Mouse (Mus musculus): Measurements from ENCODE around the gene Grid1. TPM values are rescaled to one million over a fixed set of nuclear protein-coding genes. Genes with fewer than 3 reads are reported as not detected.

Gene Grid1
- total and polyA plus RNA-seq, 2 experiments, result 0.46 to 0.55 TPM

- 90% methylated on average over 5 of the region's 5 CpGs for WGBS
- no peak overlapping the region for H3K4me3 ChIP-seq (ENCODE audit: insufficient read depth, low read depth, low read length)
- no peaks in the 10 kb centered on the region for H3K36me3 ChIP-seq (ENCODE audit: control insufficient read depth, insufficient read depth, low read length)
- TF ChIP-seq CTCF (IDR thresholded peaks at IDR 0.05; ENCODE audit: low read depth, low read length) (no peak), POLR2A (IDR thresholded peaks at IDR 0.05; ENCODE audit: extremely low read depth, insufficient read depth, low read length) (no peak)
- no peak overlapping the region for H3K27ac ChIP-seq (replicated peaks; ENCODE audit: insufficient read depth, low read depth, low read length)
- no peak for DNase-seq (ENCODE audit: extremely low read depth, low read depth, low spot score)
- H3K27me3 ChIP-seq (ENCODE audit: control insufficient read depth, insufficient read depth, low read length), result no peaks in the 10 kb centered on the region
- H3K9ac ChIP-seq (ENCODE audit: low read depth, low read length), result no peak overlapping the region
- no peaks in the 10 kb centered on the region for H3K79me2 ChIP-seq (ENCODE audit: control insufficient read depth, insufficient read depth, low read length)
- no peaks in the 10 kb centered on the region for H3K4me1 ChIP-seq (ENCODE audit: control insufficient read depth, insufficient read depth, low read length)
Observed at GRCm38 (mm10) chr14:35103639-35104210, 283.8 kb downstream of the Grid1 start.

- Histone ChIP-seq H3K36me3 (ENCODE audit: control insufficient read depth, insufficient read depth, low read length) (no peaks in the 10 kb centered on the region), H3K4me3 (ENCODE audit: insufficient read depth, low read depth, low read length) (no peak overlapping the region), H3K79me2 (ENCODE audit: control insufficient read depth, insufficient read depth, low read length) (no peaks in the 10 kb centered on the region), H3K9ac (ENCODE audit: low read depth, low read length) (no peak overlapping the region), H3K27me3 (ENCODE audit: control insufficient read depth, insufficient read depth, low read length) (no peaks in the 10 kb centered on the region), H3K27ac (replicated peaks; ENCODE audit: insufficient read depth, low read depth, low read length) (no peak overlapping the region), H3K4me1 (ENCODE audit: control insufficient read depth, insufficient read depth, low read length) (no peaks in the 10 kb centered on the region)
- TF ChIP-seq CTCF (IDR thresholded peaks at IDR 0.05; ENCODE audit: low read depth, low read length) (no peak), POLR2A (IDR thresholded peaks at IDR 0.05; ENCODE audit: extremely low read depth, insufficient read depth, low read length) (no peak)
- 62% methylated on average over 3 of the region's 3 CpGs for WGBS
- DNase-seq (ENCODE audit: extremely low read depth, low read depth, low spot score), result peak; percentile 63
Observed at GRCm38 (mm10) chr14:35107596-35107995, 287.7 kb downstream of the Grid1 start.

GRCm38 (mm10) chr14:35110928-35111327 is 291.0 kb downstream of the Grid1 start:
- 98% methylated on average over 1 of the region's 1 CpGs for WGBS
- no peaks in the 10 kb centered on the region for H3K79me2 ChIP-seq (ENCODE audit: control insufficient read depth, insufficient read depth, low read length)
- no peaks in the 10 kb centered on the region for H3K27me3 ChIP-seq (ENCODE audit: control insufficient read depth, insufficient read depth, low read length)
- H3K27ac ChIP-seq (replicated peaks; ENCODE audit: insufficient read depth, low read depth, low read length), result no peak overlapping the region
- H3K4me3 ChIP-seq (ENCODE audit: insufficient read depth, low read depth, low read length), result no peak overlapping the region
- H3K36me3 ChIP-seq (ENCODE audit: control insufficient read depth, insufficient read depth, low read length), result no peaks in the 10 kb centered on the region
- no peak overlapping the region for H3K9ac ChIP-seq (ENCODE audit: low read depth, low read length)
- no peaks in the 10 kb centered on the region for H3K4me1 ChIP-seq (ENCODE audit: control insufficient read depth, insufficient read depth, low read length)
- TF ChIP-seq POLR2A (IDR thresholded peaks at IDR 0.05; ENCODE audit: extremely low read depth, insufficient read depth, low read length) (no peak), CTCF (IDR thresholded peaks at IDR 0.05; ENCODE audit: low read depth, low read length) (peak; percentile 39; the same call in 1 of the 2 replicates)
- peak; percentile 25 for DNase-seq (ENCODE audit: extremely low read depth, low read depth, low spot score)

- H3K79me2 ChIP-seq (ENCODE audit: control insufficient read depth, insufficient read depth, low read length), result no peaks in the 10 kb centered on the region
- H3K27ac ChIP-seq (replicated peaks; ENCODE audit: insufficient read depth, low read depth, low read length), result no peak overlapping the region
- no peaks in the 10 kb centered on the region for H3K36me3 ChIP-seq (ENCODE audit: control insufficient read depth, insufficient read depth, low read length)
- no peak overlapping the region for H3K4me3 ChIP-seq (ENCODE audit: insufficient read depth, low read depth, low read length)
- no peaks in the 10 kb centered on the region for H3K4me1 ChIP-seq (ENCODE audit: control insufficient read depth, insufficient read depth, low read length)
- H3K9ac ChIP-seq (ENCODE audit: low read depth, low read length), result no peak overlapping the region
- no peak for DNase-seq (ENCODE audit: extremely low read depth, low read depth, low spot score)
- TF ChIP-seq CTCF (IDR thresholded peaks at IDR 0.05; ENCODE audit: low read depth, low read length) (no peak), POLR2A (IDR thresholded peaks at IDR 0.05; ENCODE audit: extremely low read depth, insufficient read depth, low read length) (no peak)
- WGBS, result 80% methylated on average over 11 of the region's 11 CpGs
- H3K27me3 ChIP-seq (ENCODE audit: control insufficient read depth, insufficient read depth, low read length), result no peaks in the 10 kb centered on the region
Observed at GRCm38 (mm10) chr14:35112327-35113275, 292.7 kb downstream of the Grid1 start.

- no peak overlapping the region for H3K9ac ChIP-seq (ENCODE audit: low read depth, low read length)
- WGBS, result 86% methylated on average over 2 of the region's 2 CpGs
- TF ChIP-seq POLR2A (IDR thresholded peaks at IDR 0.05; ENCODE audit: extremely low read depth, insufficient read depth, low read length) (no peak), CTCF (IDR thresholded peaks at IDR 0.05; ENCODE audit: low read depth, low read length) (no peak)
- no peaks in the 10 kb centered on the region for H3K79me2 ChIP-seq (ENCODE audit: control insufficient read depth, insufficient read depth, low read length)
- no peaks in the 10 kb centered on the region for H3K4me1 ChIP-seq (ENCODE audit: control insufficient read depth, insufficient read depth, low read length)
- H3K27me3 ChIP-seq (ENCODE audit: control insufficient read depth, insufficient read depth, low read length), result no peaks in the 10 kb centered on the region
- no peak overlapping the region for H3K4me3 ChIP-seq (ENCODE audit: insufficient read depth, low read depth, low read length)
- no peaks in the 10 kb centered on the region for H3K36me3 ChIP-seq (ENCODE audit: control insufficient read depth, insufficient read depth, low read length)
- no peak overlapping the region for H3K27ac ChIP-seq (replicated peaks; ENCODE audit: insufficient read depth, low read depth, low read length)
- no peak for DNase-seq (ENCODE audit: extremely low read depth, low read depth, low spot score)
Observed at GRCm38 (mm10) chr14:35113276-35113645, 293.4 kb downstream of the Grid1 start.
